Mouse (Mus musculus): Measurements from ENCODE around the gene H2-Q6.
"Not testable (repeated sequence)": the region's sequence is repeated elsewhere in the genome, so short reads cannot be mapped to it uniquely, and the experiment has no call there.

Gene H2-Q6

GRCm38 (mm10) chr17:35424624-35425416 is at the start of gene H2-Q6:
H2-Q6 (plus strand) TSS chr17:35424850.
- peak; percentile 73 to 76 for DNase-seq

- DNase-seq: peak; percentile 89 to 91
Measured at GRCm38 (mm10) chr17:35379369-35379728, 45.3 kb upstream of the H2-Q6 start, which contains the start of gene H2-Q4. H2-Q4 (plus strand) TSS chr17:35379617.

- peak; percentile 30 to 39 for DNase-seq
Measured at GRCm38 (mm10) chr17:35379729-35380451, 44.8 kb upstream of the H2-Q6 start.

- DNase-seq: peak; percentile 44 to 61
Measured at GRCm38 (mm10) chr17:35389796-35390195, 34.9 kb upstream of the H2-Q6 start.

GRCm38 (mm10) chr17:35392671-35393070 is 32.0 kb upstream of the H2-Q6 start:
- not testable (repeated sequence) for DNase-seq

- peak; percentile 18 to 30 for DNase-seq
Measured at GRCm38 (mm10) chr17:35393864-35394800, 30.5 kb upstream of the H2-Q6 start.

- DNase-seq: not testable (repeated sequence)
Measured at GRCm38 (mm10) chr17:35396956-35397355, 27.7 kb upstream of the H2-Q6 start.

GRCm38 (mm10) chr17:35413057-35413456 is 11.6 kb upstream of the H2-Q6 start:
- DNase-seq: not testable (repeated sequence)

GRCm38 (mm10) chr17:35415273-35416129 is 9.1 kb upstream of the H2-Q6 start:
- DNase-seq: not testable (repeated sequence)

GRCm38 (mm10) chr17:35418772-35419171 is 5.9 kb upstream of the H2-Q6 start:
- DNase-seq: no peak

GRCm38 (mm10) chr17:35419564-35419963 is 5.1 kb upstream of the H2-Q6 start:
- DNase-seq: not testable (repeated sequence)

- peak; percentile 80 to 83 for DNase-seq
Measured at GRCm38 (mm10) chr17:35420206-35420810, 4.3 kb upstream of the H2-Q6 start.

- DNase-seq: not testable (repeated sequence)
Measured at GRCm38 (mm10) chr17:35421331-35421730, 3.3 kb upstream of the H2-Q6 start.

GRCm38 (mm10) chr17:35422360-35422759 is 2.3 kb upstream of the H2-Q6 start:
- not testable (repeated sequence) for DNase-seq

- DNase-seq: not testable (repeated sequence)
Measured at GRCm38 (mm10) chr17:35423131-35423810, 1.4 kb upstream of the H2-Q6 start.

GRCm38 (mm10) chr17:35424106-35424505 is 544 bp upstream of the H2-Q6 start:
- DNase-seq: not testable (repeated sequence)

GRCm38 (mm10) chr17:35425474-35425873 is 824 bp downstream of the H2-Q6 start:
- DNase-seq: peak in 1 of 2 experiments; percentile 19

GRCm38 (mm10) chr17:35428883-35429282 is 4.2 kb downstream of the H2-Q6 start:
- DNase-seq: not testable (repeated sequence)

GRCm38 (mm10) chr17:35430671-35431070 is 6.0 kb downstream of the H2-Q6 start:
- not testable (repeated sequence) for DNase-seq

- DNase-seq: not testable (repeated sequence)
Measured at GRCm38 (mm10) chr17:35432167-35432566, 7.5 kb downstream of the H2-Q6 start.

Measured in cerebellum, postnatal 10 days (tissue).